Mouse (Mus musculus) lung, postnatal 4 days (tissue): ENCODE results near the gene Pbp2.

Experiments
- DNase-seq, 2 experiments: peaks; one replicate each; pipeline ENCODE4 v3.0.0; 2021

Pbp2 gene

DNA sequence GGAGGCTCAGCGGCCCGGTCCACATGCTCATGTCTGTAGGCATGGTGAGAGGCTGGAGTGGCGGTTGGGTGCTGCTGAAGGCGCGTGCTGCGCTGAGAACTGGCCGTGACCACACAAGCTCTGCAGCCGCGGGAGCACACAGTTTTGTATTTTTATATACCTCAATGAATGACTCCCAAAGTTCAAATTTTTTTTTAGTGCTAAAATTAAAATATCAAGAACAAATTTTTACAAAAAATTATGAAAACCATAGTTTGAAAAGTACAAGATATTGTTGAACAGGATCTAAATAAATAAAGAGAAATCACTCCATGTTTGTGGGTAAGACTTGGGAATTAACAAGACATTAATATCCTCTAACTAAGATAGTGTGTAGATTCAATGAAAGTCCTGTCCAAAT lies at the start of gene Pbp2:
TSS of gene Pbp2 (minus strand) at position 101 of the 400 bp plus-strand sequence.
- DNase-seq = no peak

DNA sequence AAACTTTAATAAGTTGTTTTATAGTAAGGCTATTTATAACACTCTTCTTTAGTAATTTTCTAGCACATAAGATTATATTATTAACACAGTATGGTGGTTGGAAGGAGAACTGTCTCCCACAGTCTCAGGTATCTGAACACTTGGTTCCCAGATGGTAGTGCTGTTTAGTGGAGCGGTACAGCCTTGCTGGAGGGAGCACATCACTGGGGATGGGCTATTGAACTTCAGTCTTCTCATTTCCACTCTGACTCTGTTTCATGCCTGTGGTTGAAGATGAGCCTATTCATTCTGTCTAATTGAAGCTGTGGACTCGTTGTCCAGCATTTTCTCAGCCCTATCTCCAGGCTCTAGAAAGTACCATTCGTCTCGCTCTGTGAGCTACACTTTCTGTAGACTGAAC lies 44.7 kb upstream of the Pbp2 start:
- DNase-seq = no peak

GRCm38 (mm10) chr6:135352537-135352936 lies 42.3 kb upstream of the Pbp2 start:
- DNase-seq = no peak

DNA sequence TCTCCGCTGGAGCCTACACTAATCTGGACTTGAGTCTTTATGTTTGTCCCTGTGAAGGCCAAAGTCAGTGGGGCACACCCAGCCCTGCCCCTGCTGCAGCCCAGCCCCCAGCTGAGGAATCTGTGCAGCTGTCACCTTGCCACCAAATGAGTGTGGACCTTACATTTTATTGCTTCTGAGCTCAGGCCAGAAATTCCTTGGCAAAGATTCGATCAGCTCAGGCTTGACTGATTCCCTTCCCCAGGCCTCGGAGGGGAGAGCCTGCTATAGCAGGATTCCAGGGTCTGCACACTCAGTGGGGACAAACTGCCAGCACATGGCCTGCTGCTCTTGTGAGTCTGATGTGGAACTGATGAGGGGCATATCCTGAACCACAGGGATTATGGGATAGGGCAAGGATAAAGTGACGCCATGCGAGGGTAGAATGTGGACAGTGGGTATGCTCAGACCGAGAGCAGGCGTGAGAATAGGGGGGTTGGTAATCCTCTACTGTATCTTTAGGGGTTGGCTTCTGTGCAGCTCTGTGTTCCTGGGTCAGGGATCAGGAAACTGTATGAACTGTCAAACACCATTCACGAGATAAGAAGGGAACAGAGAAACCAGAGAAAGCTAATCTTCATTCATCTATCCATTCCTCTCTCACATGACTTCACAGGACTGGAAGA lies 41.6 kb upstream of the Pbp2 start:
- DNase-seq = peak; percentile 31 to 67

- peak in 1 of 2 experiments; percentile 56 for DNase-seq
These were observed 30.8 kb upstream of the Pbp2 start for GRCm38 (mm10) chr6:135341076-135341378.

GRCm38 (mm10) chr6:135340355-135341075 lies 30.3 kb upstream of the Pbp2 start:
- peak in 1 of 2 experiments; percentile 38 for DNase-seq

DNA sequence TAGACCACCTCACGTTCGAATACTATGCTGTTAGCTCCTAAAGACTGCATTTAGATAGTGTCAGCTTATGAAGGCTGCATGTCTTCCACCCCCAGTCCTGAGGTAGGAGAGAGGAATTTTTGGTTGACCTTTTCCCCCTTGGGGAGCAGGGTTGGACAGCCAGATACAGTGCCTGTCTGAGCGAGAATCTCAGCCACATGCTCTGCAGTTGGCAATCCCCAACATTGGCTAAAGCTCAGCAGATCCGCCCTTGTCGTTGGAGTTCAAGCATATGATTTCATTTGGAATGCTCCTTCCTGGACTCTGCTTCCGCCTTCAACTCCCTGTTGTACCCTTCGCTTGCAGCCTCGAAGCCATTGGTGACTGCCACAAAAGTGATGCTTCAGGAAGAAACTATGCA lies 26.2 kb upstream of the Pbp2 start:
- no peak for DNase-seq

DNA sequence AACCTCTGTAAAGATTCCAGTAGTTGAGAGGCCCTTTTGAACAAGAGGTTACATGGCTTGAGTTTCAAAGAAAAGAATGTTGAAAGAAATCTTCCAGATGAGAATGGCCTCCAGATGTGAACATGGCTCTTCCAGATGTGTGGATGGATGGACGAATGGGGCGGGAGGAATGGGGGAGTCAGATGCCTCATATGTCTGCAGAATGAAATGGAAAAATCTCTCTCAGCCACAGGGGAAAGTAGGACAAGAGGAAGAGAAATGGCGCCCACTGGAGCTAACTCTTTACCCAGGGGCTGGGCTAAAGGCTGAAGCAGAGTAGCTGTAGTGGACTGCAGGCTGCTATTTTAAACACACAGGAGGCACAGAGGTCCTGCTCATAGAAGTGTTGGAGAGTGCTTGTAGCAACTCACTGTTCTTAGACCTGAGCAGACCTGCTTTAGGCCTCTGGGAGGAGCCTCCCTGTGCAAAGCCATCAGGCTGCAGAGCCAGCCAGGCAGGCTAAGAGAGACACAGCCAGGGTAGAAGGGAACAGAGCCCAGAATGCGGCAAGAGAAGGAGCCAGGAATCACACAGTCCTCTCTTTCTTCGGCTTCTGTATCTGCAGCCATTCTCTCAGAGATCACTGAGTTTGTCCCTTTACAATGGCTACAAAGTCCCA lies 23.9 kb upstream of the Pbp2 start:
- DNase-seq = peak; percentile 38 to 55

GRCm38 (mm10) chr6:135332737-135333281 lies 22.6 kb upstream of the Pbp2 start:
- DNase-seq = peak in 1 of 2 experiments; percentile 38

- DNase-seq = no peak
These were observed 21.7 kb upstream of the Pbp2 start for GRCm38 (mm10) chr6:135331916-135332315.

DNA sequence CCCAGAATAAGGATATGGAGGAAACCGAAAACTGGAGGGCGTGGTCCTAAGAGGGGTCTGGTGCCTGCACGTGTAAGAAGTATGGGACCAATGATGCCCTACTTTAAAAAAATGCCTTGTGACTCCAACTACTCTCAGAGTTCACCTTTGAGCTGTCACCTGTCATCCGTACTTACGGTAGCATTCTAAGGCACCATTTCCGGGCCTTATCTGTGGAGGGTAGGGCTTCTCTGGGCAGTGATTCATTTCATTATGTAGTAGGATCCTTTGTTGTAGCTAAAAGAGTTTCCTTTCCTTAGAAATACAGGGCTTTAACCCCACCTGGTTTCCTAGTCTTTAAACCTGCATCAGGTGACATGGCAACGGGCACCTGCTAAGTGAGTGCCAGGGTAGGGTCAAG lies 16.6 kb upstream of the Pbp2 start:
- DNase-seq = no peak

DNA sequence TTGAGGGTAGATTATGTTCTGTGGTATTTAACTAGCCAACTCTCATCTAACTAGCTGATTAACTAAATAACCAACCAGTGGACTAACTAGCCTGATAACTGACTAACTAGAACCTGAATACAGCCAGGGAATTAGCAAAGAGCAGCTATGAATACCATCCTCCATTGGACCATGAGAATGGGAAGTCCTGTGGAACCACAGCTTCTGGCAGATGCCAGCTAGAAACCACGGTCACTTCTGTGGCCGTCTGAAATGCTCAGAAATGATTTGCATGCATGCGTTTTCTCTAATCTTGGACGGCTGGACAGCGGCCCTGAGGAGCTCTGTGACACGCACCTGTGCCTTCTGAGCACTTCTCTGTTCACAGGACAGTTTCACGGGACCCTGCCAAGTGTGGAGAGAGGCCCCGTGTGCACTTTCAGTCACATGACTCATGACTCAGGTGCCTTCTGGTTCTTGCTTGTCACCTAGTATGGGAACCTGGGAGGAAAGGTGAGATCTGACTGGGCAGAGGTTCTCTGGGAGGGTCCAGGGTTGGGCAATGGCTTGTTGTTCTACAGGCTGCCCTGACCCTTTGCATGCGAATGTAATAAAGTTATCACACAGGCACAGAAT lies 14.6 kb upstream of the Pbp2 start:
- peak in 1 of 2 experiments; percentile 45 for DNase-seq

DNA sequence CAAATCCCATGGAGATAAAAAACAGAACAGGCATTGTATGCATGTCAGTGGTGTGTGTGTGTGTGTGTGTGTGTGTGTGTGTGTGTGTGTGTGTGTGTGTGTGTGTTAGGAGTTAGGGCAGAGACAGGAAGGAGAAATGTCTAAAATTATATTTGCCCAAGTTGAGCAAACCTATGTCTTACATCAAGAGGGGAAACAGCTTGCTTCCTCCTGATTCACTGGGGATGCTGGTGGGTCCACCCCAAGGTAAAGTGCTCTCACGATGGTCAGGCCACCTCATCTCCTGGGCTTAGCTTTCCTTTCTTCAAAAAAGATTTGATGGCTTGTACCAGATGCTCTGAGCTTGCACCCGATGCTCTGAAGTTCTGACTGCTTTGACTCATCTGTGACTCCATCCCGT lies 13.9 kb upstream of the Pbp2 start:
- DNase-seq = no peak

DNA sequence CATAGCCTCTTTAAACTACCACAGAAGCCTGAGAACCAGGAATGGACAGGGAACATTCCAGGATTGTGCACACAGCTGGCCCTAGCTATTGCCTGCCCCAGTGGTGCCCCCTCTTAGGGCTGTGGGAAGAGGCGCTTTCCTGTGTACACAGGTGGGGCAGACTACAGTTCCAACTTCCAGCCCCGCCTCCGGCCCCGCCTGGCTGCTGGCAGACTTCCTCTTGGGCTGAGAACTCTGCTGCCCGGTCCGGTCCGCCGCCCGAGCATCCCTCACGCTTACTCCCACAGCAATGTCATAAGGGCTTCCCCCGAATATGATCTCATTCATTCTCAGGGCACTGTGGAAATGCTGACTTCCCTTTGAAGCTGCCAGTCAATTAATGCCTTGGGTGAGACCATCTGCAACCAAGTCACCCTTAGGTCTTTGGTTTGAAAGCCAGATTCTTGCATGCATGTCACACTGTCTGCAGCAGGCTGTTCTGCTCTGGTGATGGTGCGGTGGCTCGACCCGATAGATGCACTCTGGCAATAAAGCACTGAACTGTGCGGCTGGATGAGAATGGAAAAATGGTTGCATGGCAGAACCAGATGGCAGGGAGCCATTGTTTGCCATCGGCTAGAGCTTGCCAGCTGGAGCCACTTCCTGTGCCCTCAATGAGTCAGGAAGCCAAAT lies 13.2 kb upstream of the Pbp2 start:
- DNase-seq = peak; percentile 86 to 91

- DNase-seq = peak; percentile 53 to 69
These were observed 12.5 kb upstream of the Pbp2 start for GRCm38 (mm10) chr6:135322749-135323148.

DNA sequence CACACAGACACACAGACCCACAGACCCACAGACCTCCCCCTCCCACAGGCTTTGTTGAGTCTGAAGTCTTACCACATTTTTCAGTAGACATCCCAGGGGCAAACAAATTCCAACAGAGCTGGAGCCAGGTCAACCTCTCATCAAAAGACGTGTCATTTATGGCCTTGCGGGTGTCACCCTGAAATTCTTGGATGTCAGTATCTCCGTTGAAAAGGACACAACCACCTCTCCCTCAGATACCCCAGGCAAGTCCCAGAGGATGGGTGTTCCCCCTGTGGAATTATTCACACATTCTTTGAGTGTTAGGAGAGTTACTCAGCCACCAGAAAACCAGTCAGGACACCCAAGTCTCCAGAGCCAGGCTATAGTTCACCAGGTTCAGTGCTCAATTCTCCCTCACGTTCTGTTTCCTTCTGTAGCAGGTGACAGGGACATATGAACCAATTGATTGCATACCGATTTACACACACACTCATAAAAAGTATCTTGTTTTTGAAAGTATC lies 9.3 kb upstream of the Pbp2 start:
- DNase-seq = no peak

DNA sequence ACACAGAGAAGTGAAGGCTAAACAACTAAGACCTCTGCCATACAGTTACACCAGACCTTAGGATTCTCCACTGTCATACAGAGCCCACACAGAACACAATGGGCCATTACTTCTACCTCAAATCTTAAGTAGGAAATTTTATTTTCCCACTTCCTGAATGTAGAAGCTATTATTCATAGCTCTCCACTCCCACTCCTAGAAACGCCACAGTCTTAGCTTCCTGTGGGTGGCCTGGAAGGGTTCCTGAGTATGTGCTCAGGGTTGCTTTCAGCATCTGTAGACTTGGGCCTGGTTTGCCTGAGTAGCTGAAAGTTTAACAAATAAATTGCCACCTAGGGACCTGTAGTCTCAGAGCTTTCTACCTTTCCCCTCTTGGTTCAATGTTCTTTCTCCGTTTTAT lies 5.9 kb upstream of the Pbp2 start:
- DNase-seq = no peak

GRCm38 (mm10) chr6:135313981-135314380 lies 3.8 kb upstream of the Pbp2 start:
- no peak for DNase-seq

- no peak for DNase-seq
These were observed 1.8 kb upstream of the Pbp2 start for GRCm38 (mm10) chr6:135312038-135312437.

DNA sequence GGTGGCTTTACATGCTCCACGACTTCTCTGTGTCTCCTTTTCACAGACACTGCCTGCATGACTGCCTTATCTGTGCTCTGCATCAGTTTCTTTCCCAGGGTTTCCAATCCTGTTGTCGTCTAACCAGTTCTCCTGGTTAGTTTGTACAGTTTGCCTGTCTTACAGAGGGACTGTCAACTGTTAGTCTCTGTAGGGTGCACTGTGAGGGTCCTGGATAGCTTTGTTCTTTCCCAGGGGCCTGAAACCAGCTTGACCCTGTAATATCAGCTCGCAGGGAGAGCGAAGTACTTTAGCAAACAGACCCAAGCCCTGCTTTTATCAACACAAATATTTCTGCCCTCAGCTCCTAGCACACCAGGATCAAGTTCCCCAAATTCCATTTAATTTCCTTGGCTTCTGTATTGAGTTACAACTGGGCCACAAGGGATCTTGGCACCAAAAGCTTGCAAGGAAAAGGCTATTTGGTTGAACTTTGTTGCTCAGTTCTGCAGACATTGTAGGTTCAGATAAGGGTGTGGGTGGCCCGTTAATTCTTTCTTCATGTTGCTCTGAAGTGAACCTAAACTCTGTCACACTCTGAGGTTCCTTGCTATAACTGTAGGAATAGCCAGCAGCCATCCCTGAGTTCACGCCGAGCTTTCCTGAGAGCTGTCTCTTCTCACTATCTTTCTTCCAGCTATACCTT lies 5.5 kb downstream of the Pbp2 start:
- DNase-seq = no peak

- peak; percentile 30 to 61 for DNase-seq
These were observed 7.6 kb downstream of the Pbp2 start for GRCm38 (mm10) chr6:135302421-135303125.
